Mouse (Mus musculus) hindbrain, embryonic 11.5 days (tissue): Measurements from ENCODE around the gene 2010111I01Rik. TPM values are rescaled to one million over a fixed set of nuclear protein-coding genes. Genes with fewer than 3 reads are reported as not detected.

Experiments
- ATAC-seq: fragments of 200-750 bp; cut with Nextera tagmentation; 2 replicates; pipeline ENCODE4 v1.8.0; 2017; ENCODE audit warnings: mild to moderate bottlenecking, moderate TSS enrichment, moderate library complexity; ENCODE audit not compliant: low FRiP score
- DNase-seq: peaks from one replicate; pipeline ENCODE4 v3.0.0-alpha.2; 2015; ENCODE audit warnings: low spot score
- H3K27ac ChIP-seq: fragments of 300-500 bp; sonication (generic); 2 replicates; pipeline ENCODE4 v1.5.1; 2014; ENCODE audit warnings: mild to moderate bottlenecking, low read depth, low read length
- H3K27me3 ChIP-seq: fragments of 300-500 bp; sonication (generic); 2 replicates; pipeline ENCODE4 v1.6.1; 2014; ENCODE audit warnings: mild to moderate bottlenecking, low read length, moderate library complexity, mixed read lengths; ENCODE audit not compliant: control insufficient read depth, insufficient read depth
- H3K36me3 ChIP-seq: fragments of 300-500 bp; sonication (generic); 2 replicates; pipeline ENCODE4 v1.6.1; 2014; ENCODE audit warnings: mild to moderate bottlenecking, low read length, moderate library complexity, mixed read lengths; ENCODE audit not compliant: control insufficient read depth, insufficient read depth
- H3K4me1 ChIP-seq: fragments of 300-500 bp; sonication (generic); replicated peaks from 2 replicates; pipeline ENCODE4 v1.6.1; 2014; ENCODE audit warnings: low read length, mixed read lengths; ENCODE audit not compliant: control insufficient read depth, insufficient read depth
- H3K4me2 ChIP-seq: fragments of 300-500 bp; sonication (generic); replicated peaks from 2 replicates; pipeline ENCODE4 v1.6.1; 2014; ENCODE audit warnings: mild to moderate bottlenecking, low read depth, low read length
- H3K4me3 ChIP-seq: fragments of 300-500 bp; sonication (generic); 2 replicates; pipeline ENCODE4 v1.5.1; 2014; ENCODE audit warnings: low read depth, low read length
- H3K9ac ChIP-seq: fragments of 300-500 bp; sonication (generic); 2 replicates; pipeline ENCODE4 v1.6.1; 2014; ENCODE audit warnings: low read depth, low read length
- H3K9me3 ChIP-seq: fragments of 300-500 bp; sonication (generic); 2 replicates; pipeline ENCODE4 v1.6.1; 2016; ENCODE audit warnings: low read length; ENCODE audit not compliant: control insufficient read depth
- WGBS: fragments of 180-500 bp; shearing (Covaris S2); extraction: QIAGEN DNeasy Blood & Tissue Kit; methylation state at CpG from one replicate; pipeline ENCODE4 v1.1.7; 2014; 5-methylcytosine and 5-hydroxymethylcytosine counted together
- polyA plus RNA-seq: library from polyadenylated mRNA; unstranded; fragments of >200 nt; fragmentation: Nextera tagmentation; extraction: Ambion mirVana; gene quantifications from 2 replicates; pipeline ENCODE4 v1.2.1, GENCODE M21; 2014

The 2010111I01Rik gene
- polyA plus RNA-seq, 1 experiment from 2014 or later = 46.2 TPM

- Histone ChIP-seq H3K4me3 (no peak overlapping the region), H3K27ac (no peak overlapping the region), H3K9me3 (no peaks in the 10 kb centered on the region), H3K9ac (no peak overlapping the region), H3K36me3 (no peaks in the 10 kb centered on the region), H3K4me2 (no peak overlapping the region), H3K4me1 (no peaks in the 10 kb centered on the region; the same call in 1 of the 2 replicates), H3K27me3 (no peaks in the 10 kb centered on the region; the same call in 1 of the 2 replicates)
- ATAC-seq (no peak), DNase-seq (no peak)
- 94% methylated on average over 1 of the region's 1 CpGs for WGBS
Observed at GRCm38 (mm10) chr13:63262168-63262957, 297.7 kb downstream of the 2010111I01Rik start.

- no peak overlapping the region for H3K4me2 ChIP-seq
- no peak overlapping the region for H3K9ac ChIP-seq
- H3K27me3 ChIP-seq = peaks cover 19% of the 10 kb centered on the region
- no peaks in the 10 kb centered on the region for H3K36me3 ChIP-seq
- no peaks in the 10 kb centered on the region for H3K9me3 ChIP-seq
- no peak overlapping the region for H3K27ac ChIP-seq
- H3K4me1 ChIP-seq = 0 out of 2 replicates have a peak, but pooled peaks cover 6% of the 10 kb centered on the region
- no peak overlapping the region for H3K4me3 ChIP-seq
- no peak for DNase-seq
- 87% methylated on average over 4 of the region's 4 CpGs for WGBS
- ATAC-seq = no peak
Observed at GRCm38 (mm10) chr13:63268371-63268770, 303.7 kb downstream of the 2010111I01Rik start.

- Histone ChIP-seq H3K4me1 (0 out of 2 replicates have a peak, but pooled peaks cover 6% of the 10 kb centered on the region), H3K27ac (no peak overlapping the region), H3K27me3 (peaks cover 20% of the 10 kb centered on the region), H3K4me2 (no peak overlapping the region), H3K4me3 (no peak overlapping the region), H3K36me3 (no peaks in the 10 kb centered on the region), H3K9me3 (no peaks in the 10 kb centered on the region), H3K9ac (no peak overlapping the region)
- WGBS = 83% methylated on average over 1 of the region's 1 CpGs
- DNase-seq = no peak
- no peak for ATAC-seq
Observed at GRCm38 (mm10) chr13:63268776-63269175, 304.1 kb downstream of the 2010111I01Rik start.

GRCm38 (mm10) chr13:63270191-63270590, 305.5 kb downstream of the 2010111I01Rik start:
- Histone ChIP-seq H3K9me3 (no peaks in the 10 kb centered on the region), H3K36me3 (no peaks in the 10 kb centered on the region), H3K4me3 (no peak overlapping the region), H3K9ac (no peak overlapping the region), H3K27ac (no peak overlapping the region), H3K4me1 (0 out of 2 replicates have a peak, but pooled peaks cover 6% of the 10 kb centered on the region), H3K4me2 (no peak overlapping the region), H3K27me3 (peaks cover 22% of the 10 kb centered on the region)
- DNase-seq (no peak), ATAC-seq (no peak)
- WGBS = 28% methylated on average over 5 of the region's 5 CpGs

GRCm38 (mm10) chr13:63272017-63272601, 307.4 kb downstream of the 2010111I01Rik start:
- WGBS = 4% methylated on average over 16 of the region's 16 CpGs
- peak; percentile 65 for DNase-seq

GRCm38 (mm10) chr13:63272602-63273229, 308.0 kb downstream of the 2010111I01Rik start:
- DNase-seq (peak; percentile 69), ATAC-seq (peak; percentile 88)
- Histone ChIP-seq H3K4me3 (peak overlapping the region; percentile 31), H3K27ac (no peak overlapping the region; the same call in 1 of the 2 replicates), H3K9ac (peak overlapping the region; percentile 42; the same call in 1 of the 2 replicates), H3K36me3 (no peaks in the 10 kb centered on the region), H3K9me3 (no peaks in the 10 kb centered on the region), H3K4me1 (0 out of 2 replicates have a peak, but pooled peaks cover 6% of the 10 kb centered on the region), H3K27me3 (peaks cover 24% of the 10 kb centered on the region), H3K4me2 (peak overlapping the region; percentile 62)
- WGBS = under 1% methylated on average over 27 of the region's 27 CpGs

More at GRCm38 (mm10) chr13:63272017-63272601, 307.4 kb downstream of the 2010111I01Rik start:
- Histone ChIP-seq H3K27me3 (peaks cover 24% of the 10 kb centered on the region), H3K4me3 (peak overlapping the region; percentile 31), H3K27ac (no peak overlapping the region), H3K4me1 (0 out of 2 replicates have a peak, but pooled peaks cover 6% of the 10 kb centered on the region), H3K4me2 (peak overlapping the region; percentile 62), H3K9ac (no peak overlapping the region), H3K36me3 (no peaks in the 10 kb centered on the region), H3K9me3 (no peaks in the 10 kb centered on the region)
- peak; percentile 48 for ATAC-seq

- H3K4me3 ChIP-seq = no peak overlapping the region
- H3K9me3 ChIP-seq = no peaks in the 10 kb centered on the region
- no peak for ATAC-seq
- no peak overlapping the region for H3K4me2 ChIP-seq
- no peak overlapping the region for H3K27ac ChIP-seq
- no peak overlapping the region for H3K9ac ChIP-seq
- H3K36me3 ChIP-seq = no peaks in the 10 kb centered on the region
- 31% methylated on average over 2 of the region's 2 CpGs for WGBS
- H3K27me3 ChIP-seq = peaks cover 24% of the 10 kb centered on the region
- peak; percentile 20 for DNase-seq
- peaks cover 12% of the 10 kb centered on the region for H3K4me1 ChIP-seq
Observed at GRCm38 (mm10) chr13:63273859-63274258, 309.2 kb downstream of the 2010111I01Rik start.

GRCm38 (mm10) chr13:63274488-63275166, 309.9 kb downstream of the 2010111I01Rik start:
- WGBS = 87% methylated on average over 10 of the region's 10 CpGs
- no peak overlapping the region for H3K4me3 ChIP-seq

More at GRCm38 (mm10) chr13:63274488-63275166, 309.9 kb downstream of the 2010111I01Rik start:
- Histone ChIP-seq H3K4me1 (peaks cover 15% of the 10 kb centered on the region), H3K27ac (no peak overlapping the region), H3K9ac (no peak overlapping the region), H3K9me3 (no peaks in the 10 kb centered on the region), H3K36me3 (no peaks in the 10 kb centered on the region), H3K27me3 (peaks cover 23% of the 10 kb centered on the region), H3K4me2 (no peak overlapping the region)
- DNase-seq (no peak), ATAC-seq (no peak)
